Mouse (Mus musculus) heart, postnatal 0 days (tissue): ENCODE measurements around the gene Ucn3.

Experiments
- CTCF ChIP-seq: IDR thresholded peaks from 2 replicates; pipeline ENCODE4 v1.5.1; 2016; ENCODE audit warnings: antibody characterized with exemption, control low read depth, low read depth
- EP300 ChIP-seq: IDR thresholded peaks from 2 replicates; pipeline ENCODE4 v1.6.1; 2016; ENCODE audit warnings: antibody characterized with exemption, low read depth

DNA sequence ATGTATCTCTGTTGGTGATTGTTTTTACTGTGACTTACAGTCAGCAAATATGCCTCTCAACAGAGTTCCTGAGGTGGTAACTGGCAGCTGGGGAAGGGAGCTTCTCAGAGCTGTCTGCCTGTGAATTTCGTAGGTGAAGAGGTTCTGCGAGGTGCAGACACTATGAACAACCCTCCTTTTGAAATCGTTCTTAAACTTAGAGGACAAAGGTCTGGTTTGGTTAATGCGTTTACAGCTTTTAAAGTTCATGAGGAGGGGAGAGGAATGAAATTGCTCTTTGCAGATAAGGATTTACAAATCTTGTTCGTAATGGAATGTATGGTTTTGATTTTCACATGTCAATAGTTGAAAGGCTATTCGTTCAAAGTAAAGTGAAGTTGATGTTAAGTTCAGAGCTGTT, 19.5 kb downstream of the Ucn3 start:
- TF ChIP-seq CTCF (no peak), EP300 (no peak)
